Mouse (Mus musculus) bone marrow macrophage, adult 2 months (primary cell): ENCODE data around the gene Clec4f.

Experiments used
- CTCF ChIP-seq: IDR thresholded peaks from 2 replicates; pipeline ENCODE4 v1.5.1; 2012; ENCODE audit warnings: low read depth, mild to moderate bottlenecking, low read length, moderate library complexity
- POLR2A ChIP-seq: IDR thresholded peaks from 2 replicates; pipeline ENCODE4 v1.6.1; 2012; ENCODE audit warnings: mild to moderate bottlenecking, low read depth, low read length, borderline replicate concordance

GRCm38 (mm10) chr6:83614469-83614868 is 41.5 kb downstream of the Clec4f start:
- TF ChIP-seq POLR2A (no peak), CTCF (no peak)
